Mouse (Mus musculus) 3134 (cell line): Measurements from ENCODE around the gene Ankrd65.
A peak's percentile ranks its signal among the peaks of the same experiment; 100 is the strongest.
"Not testable (repeated sequence)": the region's sequence is repeated elsewhere in the genome, so short reads cannot be mapped to it uniquely, and the experiment has no call there.

ENCODE experiments used
- DNase-seq: peaks from one replicate; pipeline ENCODE4 v3.0.0-alpha.2; 2011; ENCODE audit warnings: low spot score; ENCODE audit not compliant: insufficient read length; ENCODE audit errors: extremely low read depth

Ankrd65 gene

DNA sequence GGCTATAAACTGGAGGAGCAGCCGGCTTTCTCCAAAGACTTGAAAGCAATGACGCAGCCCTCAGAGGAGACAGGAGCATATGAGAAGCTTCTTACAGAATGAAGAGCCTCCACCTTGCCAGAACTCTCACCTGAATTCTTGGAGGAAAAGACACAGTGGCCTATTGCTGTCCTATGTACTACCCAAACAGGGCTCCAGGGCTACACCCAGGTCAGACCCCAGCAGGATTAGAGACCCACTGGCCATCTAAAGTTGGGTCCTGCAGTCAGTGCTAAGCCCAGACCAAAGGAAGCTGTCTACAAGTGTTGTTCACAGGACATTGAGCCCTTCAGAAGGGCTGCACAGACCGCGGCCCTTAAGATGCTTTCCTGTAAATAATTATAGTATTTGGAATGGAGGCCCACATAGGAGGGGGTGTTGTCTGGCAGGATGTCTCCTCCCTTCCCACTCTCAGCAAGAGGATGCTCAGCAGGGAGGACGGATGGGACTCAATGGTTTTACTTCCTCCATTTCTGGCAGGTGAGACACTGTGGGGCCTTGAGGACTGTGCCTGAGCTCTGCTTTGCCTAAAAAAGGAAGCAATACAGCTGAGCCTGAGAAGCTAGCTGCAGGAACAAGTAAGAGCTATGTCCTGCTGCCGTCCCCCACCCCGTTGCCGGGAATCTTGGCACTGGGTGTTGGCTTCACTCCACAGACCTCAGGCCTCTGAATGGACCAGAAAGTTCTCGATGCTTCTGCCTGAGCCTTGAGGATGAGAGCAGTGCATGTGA, 15.1 kb upstream of the Ankrd65 start:
- DNase-seq = peak; percentile 46

DNA sequence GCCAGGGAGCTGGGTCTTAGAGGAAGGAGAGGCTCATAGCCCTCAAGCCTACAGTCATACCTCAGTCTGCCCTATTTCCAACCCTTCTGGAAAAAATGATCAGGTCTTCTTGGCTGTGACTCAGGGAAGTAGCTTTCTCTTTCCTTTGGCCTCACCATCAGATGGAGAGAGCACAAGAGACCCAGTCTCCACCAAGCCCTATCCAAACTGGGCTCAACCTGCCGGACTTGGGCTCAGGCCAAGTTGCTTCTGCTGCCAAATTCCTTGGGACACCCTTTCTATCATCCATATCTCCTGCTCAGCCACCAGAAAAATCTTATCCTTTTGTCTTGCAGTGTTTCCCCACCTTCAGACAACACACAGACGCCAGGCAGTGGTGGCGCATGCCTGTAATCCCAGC, 14.4 kb upstream of the Ankrd65 start:
- no peak for DNase-seq

DNA sequence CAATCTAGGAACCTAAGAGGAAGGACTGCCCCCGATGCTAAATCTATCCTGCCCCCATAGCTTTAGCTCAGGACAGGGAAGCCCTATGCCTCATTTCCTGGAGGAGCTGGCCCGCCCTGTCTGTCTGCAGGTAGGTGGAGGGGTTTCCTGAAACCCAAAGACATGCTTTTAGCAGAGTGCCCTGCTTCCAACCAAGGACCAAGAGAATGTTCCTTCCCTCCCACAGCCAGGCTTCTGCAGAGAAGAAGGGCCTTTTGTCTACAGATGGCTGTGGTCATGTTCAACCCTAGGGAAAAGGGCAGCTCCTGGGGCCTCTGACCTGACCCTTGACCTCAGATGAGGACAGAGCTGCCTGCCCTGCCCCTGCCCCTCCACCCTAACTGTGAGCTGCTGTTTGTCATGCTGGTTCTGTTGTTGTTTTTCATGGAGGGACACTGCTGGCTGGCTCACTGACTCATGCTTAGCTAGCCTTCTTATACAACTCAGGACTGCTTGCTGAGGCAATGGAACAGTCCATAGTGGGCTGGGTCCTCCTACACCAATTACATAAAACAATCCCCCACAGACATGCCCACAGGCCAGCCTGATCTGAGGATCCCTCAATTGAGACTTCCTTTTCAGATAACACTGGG, 13.4 kb upstream of the Ankrd65 start:
- no peak for DNase-seq

DNA sequence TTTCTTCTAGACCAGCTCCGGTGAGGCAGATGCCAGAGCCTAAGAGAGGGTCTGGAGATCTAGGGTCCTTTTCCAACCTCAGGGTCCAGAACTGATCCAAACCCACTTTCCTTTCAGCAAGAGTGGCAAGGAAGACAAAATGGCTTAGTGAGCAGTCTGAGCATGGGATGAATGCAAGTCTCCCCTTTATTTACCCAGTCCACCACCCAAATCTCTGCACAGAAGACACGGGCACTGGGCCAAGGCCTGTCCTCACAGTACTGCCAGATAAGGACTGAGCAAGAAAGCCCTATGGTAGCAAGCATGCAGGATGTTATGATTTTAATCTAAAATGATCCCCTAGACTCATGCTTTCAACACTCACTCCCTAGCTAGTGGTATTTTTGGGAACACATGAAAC, 12.4 kb upstream of the Ankrd65 start:
- no peak for DNase-seq

DNA sequence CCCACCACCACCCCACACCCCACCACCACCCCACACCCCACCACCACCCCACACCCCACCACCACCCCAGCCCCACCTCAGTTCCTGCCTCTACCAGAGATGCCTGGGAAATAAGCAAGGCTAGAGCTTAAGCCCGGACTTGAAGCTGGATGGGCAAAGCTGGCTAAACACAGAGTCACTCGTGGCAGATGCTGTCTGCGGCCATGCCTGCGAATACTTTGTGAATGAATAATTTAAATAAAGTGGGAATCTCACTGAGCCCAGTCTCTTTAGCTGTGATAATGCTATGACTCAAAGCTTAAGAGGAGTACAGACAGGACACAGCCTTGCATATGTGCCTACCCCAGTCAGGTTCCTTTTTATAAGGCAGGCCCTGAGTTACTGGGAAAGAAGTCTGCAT, 10.7 kb upstream of the Ankrd65 start:
- no peak for DNase-seq

DNA sequence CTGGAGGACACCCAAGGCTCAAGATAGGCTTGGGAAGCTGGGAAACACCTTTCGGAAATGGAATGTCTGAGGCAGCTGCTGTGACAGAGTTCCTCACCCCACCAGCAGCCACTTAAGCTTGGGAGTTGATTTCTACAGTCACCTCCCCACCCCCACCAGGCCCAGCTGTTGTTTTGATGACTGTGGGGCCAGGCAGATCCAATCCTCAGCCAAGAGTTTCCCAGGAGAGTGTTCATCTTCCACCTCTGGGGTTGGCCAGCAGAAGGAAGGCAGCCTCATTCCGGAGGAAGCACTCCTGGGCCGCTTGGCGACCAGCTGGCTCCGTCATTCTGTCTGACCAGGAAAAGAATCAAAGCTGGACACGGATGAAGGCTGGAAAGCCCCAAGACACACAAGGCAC, 9.3 kb upstream of the Ankrd65 start:
- DNase-seq = no peak

DNA sequence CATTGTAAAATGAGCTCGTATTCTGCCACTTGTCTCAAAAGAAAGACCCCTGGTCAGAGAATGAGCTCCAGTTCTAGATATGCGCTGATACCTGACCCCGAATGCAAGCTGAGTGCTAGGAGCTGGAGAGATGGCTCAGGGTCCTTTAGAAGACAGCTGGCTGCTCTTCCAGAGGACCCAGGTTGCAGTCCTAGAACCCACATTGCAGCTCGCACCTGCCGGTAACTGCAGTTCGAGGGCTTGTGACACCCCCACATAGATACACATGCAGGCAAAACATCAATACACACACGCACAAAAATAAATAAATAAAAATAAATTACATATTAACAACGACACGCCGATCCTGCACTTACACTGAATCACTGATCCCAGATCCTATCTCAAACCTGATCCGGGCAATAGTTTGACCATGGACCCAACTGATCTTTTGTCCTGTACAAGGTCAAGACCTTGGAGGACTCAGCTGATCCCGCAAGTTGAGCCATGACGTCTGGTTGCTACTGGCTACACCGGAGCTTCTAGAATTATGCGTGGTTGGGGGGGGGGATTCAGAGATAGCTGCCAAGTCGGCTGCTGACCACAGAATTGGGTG, 6.7 kb upstream of the Ankrd65 start:
- no peak for DNase-seq

DNA sequence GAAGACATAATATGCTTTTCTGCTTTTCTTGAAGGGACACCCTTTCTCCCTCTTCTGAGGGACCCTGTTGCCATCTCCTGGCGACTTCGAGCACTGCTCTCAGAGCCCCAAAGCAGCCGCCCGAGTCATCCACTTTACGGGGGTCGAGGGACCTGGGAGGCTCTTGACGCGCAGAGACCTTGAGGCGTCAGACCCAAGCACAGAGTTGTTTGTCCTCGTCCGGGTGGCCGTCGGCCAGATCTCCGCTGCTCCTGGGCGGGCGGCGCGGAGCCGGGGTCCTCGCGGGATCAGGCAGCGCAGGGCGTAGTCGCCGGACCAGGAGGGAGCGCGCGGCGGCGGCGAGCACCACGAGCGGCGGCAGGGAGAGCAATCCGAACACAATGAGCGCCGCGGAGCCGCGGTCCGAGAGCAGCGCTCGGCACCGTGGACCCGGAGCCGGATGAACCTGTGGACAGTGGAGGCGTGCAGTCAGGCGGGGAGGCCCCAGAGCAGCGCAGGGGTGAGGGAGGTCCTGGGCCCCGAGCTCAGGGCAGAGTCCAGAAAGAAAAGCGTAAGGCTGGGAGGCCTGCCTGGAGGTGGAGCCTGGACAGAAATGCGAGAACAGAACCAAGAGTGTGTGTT, 6.0 kb upstream of the Ankrd65 start:
- peak; percentile 81 for DNase-seq

DNA sequence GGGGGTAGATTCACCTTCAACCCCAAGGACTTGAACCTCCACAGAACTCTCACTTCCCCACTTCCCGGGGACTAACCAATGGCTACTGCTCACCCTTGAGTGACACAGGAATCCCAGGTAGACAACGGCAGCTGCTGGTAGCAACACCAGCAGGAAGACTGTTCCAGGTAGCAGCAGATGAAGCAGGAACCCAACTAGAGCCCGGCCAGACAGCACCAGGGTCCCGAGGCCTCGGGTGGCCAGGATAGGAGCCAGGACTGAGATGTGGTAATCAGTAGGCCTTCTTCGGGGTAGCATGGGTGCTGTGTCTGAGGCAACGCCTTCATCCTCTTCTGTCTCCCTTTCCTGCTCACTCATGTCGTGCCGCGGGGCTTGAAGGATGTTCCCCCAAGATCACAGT, 5.0 kb upstream of the Ankrd65 start:
- DNase-seq = no peak

DNA sequence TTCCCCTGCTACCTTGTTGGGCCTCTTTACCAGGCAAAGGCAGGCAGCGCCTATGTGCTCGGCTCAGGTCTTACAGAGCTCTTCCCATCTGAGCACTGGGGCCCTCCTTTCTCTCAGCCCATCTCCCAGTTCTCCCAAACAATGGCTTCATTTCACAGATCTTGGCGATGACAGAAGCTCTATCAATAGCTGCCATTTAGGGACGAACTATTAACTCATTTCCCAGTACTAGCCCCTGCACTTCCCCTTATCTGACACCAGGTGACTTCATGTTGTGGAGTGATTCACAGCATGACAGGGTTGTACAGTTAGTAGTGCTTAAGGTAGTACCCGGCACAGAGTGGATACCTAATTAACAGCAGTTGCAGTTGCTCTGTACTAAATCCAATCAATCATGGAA, 4.4 kb upstream of the Ankrd65 start, which contains the start of gene Tmem88b:
Gene Tmem88b, minus strand, starts transcription at position 56 of the 400 bp plus-strand sequence.
- DNase-seq = no peak

DNA sequence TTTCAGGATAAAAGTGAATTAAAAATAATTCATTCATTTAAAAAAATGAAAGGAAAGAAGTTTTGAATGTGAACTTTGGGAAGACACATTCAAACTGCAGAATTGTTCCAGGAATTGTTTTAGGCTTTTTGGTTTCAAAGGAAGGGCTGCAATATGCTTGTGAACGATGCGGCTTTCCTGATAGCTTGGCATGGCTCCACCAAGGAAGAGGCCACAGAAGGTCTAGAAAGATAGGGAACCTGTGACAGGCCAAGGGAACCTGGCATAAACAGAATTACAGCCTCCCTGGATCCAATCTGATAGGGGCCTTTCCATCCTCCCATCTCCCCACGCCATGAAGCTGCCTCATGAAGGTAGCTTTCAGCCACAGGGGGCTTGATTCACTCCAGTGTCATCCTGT, 1.9 kb upstream of the Ankrd65 start:
- no peak for DNase-seq

DNA sequence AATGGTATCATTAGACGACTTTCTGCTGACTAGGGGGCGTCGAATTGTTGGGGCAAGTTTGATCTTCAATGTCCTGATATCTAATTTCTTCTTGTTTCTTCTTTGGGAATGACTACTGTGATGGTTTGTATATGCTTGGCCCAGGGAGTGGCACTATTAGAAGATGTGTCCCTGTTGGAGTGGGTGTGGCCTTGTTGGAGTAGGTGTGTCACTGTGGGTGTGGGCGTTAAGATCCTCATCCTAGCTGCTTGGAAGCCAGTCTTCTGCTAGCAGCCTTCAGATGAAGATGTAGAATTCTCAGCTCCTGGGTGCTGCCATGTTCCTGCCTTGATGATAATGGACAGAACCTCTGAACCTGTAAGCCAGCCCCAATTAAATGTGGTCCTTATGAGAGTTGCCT, 1.4 kb upstream of the Ankrd65 start:
- not testable (repeated sequence) for DNase-seq

DNA sequence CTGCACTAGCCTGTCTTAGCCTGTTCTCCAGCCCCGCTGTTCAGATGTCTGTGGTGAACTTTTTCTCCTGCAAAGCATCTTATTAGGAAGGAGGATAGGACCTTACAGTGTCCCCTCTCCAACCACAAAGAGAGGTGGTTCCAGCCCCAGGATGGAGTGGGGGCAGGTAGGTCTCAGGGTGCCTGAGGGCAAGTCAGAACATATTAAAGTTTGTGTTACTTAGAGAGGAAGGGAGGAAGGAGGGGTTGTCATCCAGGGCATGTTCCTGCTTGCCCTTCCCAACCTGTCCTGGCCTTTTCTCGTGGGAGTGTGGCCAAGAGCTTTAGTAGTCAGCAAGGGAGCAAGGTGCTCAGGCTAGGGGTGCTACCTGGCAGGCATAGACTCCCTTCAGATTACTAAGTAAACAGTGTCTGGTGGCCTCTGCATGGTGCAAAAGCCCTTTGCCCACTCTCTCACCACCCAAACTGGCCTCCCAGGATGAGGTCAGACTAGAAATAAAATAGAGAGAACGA, 467 bp downstream of the Ankrd65 start:
- DNase-seq = no peak

DNA sequence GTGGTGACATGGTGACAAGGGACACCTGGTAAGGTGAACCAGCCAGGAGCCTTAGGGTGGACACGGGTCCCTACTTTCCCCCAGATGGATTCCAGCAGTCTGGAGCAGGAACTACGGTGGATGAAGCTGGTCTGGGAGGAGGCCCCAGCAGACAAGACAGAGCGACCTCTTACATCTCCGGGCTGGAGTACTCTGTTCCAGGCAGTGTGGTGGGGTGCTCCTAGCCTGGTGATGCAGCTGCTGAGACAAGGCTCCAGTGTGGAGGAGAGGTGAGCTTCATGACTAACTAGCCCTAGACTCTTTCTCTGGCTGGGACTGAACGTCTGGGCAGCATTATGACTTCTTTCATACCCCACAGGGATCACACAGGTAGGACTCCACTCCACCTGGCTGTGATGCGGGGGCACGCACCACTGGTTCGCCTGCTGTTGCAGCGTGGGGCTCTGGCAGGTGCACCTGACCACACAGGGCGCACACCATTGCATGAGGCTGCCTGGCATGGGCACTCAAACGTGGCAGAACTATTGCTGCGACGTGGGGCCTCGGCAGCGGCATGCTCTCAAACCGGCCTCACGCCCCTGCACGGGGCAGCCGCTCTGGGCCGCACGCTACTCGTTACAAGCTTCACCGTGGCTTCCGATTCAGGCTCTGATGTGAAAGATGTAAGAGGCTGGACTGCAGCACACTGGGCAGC, 1.1 kb downstream of the Ankrd65 start:
- DNase-seq = no peak

DNA sequence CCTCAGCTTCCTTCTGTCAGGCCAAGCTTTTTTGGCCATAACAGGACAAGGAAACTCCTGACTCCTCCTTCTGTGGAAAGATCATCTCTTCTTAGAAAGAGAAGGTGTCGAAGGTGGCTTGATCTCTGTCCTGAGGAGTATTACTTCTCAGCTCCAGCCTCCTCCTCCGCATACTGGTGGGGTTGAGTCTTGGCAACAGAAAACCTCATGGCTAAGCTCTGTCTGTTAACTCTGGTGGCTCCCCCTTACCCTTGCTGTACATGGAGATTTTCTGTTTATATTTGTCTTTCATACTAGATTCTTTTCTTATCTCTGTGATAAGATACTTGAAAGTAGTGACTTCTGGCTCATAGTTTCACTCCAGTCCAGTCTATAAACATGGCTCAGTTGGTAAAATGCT, 3.5 kb downstream of the Ankrd65 start:
- no peak for DNase-seq

DNA sequence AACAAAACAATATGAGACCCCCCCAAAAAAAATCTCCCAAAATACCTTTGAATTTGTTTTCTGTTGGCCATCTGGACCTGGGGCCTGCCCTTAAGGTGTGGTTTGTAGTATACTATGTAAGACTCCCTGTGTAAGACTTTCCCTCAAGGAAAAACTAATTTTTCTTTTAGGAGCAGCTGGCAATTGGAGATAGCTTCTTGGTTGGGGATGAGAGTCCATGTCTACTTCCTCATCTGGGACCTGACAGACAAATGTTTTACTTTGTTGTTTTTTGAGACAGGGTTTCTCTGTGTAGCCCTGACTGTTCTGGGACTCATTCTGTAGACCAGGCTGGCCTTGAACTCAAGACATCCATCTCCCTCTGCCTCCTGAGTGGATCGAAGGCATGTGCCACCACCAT, 11.8 kb downstream of the Ankrd65 start:
- DNase-seq = no peak

DNA sequence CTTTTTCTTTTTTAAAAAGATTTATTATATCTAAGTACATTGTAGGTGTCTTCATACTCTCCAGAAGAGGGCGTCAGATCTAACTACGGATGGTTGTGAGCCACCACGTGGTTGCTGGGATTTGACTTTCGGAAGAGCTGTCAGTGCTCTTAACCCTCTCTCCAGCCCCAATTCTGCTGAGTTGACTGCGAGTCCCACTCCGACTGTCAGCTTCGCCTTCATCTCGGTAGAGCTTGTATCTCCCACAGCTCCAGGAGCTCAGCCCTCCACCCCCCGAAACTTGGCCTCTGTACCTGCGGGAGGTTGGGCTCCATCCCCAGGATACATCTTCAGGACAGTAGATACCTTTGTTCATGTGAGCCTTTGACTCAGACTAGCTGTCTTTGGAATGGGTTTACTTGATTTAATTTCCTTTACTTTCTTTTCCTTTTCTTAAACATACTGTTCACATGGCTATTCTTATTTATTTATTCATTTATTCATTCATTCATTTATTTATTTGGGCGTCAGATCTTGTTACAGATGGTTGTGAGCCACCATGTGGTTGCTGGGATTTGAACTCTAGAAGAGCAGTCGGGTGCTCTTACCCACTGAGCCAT, 12.6 kb downstream of the Ankrd65 start, which contains the start of gene Mrpl20:
Gene Mrpl20, plus strand, starts transcription at position 138 of the 599 bp plus-strand sequence.
- no peak for DNase-seq

DNA sequence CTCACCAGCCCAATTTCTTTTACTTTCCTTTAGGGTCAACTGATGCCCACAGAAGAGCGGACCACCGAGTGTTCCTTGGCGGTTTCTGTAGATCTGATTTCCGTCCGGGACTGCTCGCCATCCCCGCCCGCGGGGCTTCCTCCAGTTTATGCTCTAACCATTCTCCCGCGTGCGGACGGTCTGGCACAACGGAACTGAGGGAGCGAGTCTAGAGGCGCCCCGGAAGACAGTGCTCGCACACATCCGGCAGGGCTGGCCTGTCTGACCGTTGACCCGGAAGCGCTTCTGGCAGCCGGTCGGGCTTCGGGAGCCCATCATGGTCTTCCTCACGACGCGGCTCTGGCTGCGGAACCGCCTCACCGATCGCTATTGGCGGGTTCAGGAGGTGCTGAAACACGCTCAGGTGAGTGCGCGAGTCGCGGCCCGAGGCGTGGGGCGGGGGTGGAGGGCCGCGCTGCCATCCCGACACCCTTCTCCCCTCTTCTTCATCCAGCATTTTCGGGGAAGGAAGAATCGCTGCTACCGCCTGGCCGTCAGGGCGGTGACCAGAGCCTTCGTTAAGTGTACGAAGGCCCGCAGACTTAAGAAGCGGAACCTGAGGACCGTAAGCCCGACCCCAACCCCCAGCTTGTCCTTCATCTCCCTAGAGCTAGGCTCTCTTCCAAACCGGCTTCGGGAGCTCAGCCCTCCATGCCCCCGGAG, 13.3 kb downstream of the Ankrd65 start:
- DNase-seq = peak; percentile 89

DNA sequence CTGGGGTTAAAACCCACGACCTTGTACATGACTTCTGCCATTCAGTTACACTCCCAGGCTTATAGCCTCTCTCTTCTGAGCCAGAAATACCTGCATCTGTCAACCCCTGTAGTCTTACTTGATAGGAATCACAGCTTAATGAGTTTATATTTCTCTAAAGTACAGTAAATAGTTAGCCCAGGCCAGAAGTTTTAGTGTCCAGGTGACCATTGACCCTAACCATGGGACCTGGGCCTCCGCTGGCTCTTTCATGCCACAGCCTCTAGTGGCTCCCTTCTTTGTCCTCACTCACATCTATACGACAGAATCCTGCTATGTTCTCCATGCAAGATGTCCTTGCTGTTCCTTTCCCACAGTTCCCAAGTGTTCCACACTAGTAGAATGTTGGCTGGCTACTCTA, 17.6 kb downstream of the Ankrd65 start:
- DNase-seq = no peak
